Mouse (Mus musculus) lung, postnatal 36 days (tissue): ENCODE measurements around the gene Sult2a6.

ENCODE experiments used
- DNase-seq: peaks from one replicate; pipeline ENCODE4 v3.0.0; 2022; ENCODE audit warnings: mixed read lengths

The Sult2a6 gene

GRCm38 (mm10) chr7:14254770-14255169 is at the start of gene Sult2a6:
Gene Sult2a6, minus strand, starts transcription at chr7:14254870.
- DNase-seq: no peak

- DNase-seq: no peak
These were observed 39.4 kb downstream of the Sult2a6 start for GRCm38 (mm10) chr7:14215231-14215630.

- DNase-seq: no peak
These were observed 51.3 kb downstream of the Sult2a6 start for GRCm38 (mm10) chr7:14203417-14203816.

- no peak for DNase-seq
These were observed 52.2 kb downstream of the Sult2a6 start for GRCm38 (mm10) chr7:14202487-14202886.
